Mouse (Mus musculus): ENCODE results near the gene Mrpl24. TPM values are rescaled to one million over a fixed set of nuclear protein-coding genes. Genes with fewer than 3 reads are reported as not detected.
"Not testable (repeated sequence)": the region's sequence is repeated elsewhere in the genome, so short reads cannot be mapped to it uniquely, and the experiment has no call there.

Gene Mrpl24
- polyA plus RNA-seq, 1 experiment from 2014 or later = 61.6 TPM

DNA sequence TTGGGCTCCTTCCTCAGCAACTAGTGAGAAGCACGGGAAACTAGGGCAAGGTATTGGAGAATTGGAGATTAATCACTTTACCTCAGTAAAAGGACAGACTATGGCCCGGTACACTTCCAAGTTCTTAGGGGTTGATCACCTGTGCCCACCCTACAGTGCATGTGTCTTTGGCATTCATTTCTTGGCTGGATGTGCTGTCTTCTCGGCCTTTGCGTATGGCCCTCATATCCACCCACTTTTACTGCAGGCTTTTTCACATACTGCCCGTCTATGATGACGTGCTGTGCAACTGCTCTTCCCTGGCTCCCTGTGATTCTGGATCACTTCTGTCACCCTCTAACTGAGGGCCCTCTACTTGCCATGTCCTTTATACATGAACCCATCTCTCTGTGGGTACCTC lies 32.9 kb upstream of the Mrpl24 start:
- 83% methylated on average over 6 of the region's 6 CpGs for WGBS
- ATAC-seq (no peak), DNase-seq (ENCODE audit: low spot score) (peak; percentile 20)
- Histone ChIP-seq H3K27ac (ENCODE audit: low read length) (no peak overlapping the region), H3K9ac (replicated peaks; ENCODE audit: low read depth) (no peak overlapping the region), H3K4me3 (ENCODE audit: low read depth, low read length) (no peak overlapping the region), H3K4me2 (replicated peaks; ENCODE audit: low read depth, low read length) (no peak overlapping the region), H3K4me1 (ENCODE audit: insufficient read depth, low read depth, low read length) (peaks cover 15% of the 10 kb centered on the region), H3K36me3 (ENCODE audit: insufficient read depth, low read length) (no peaks in the 10 kb centered on the region), H3K9me3 (ENCODE audit: low read length) (no peaks in the 10 kb centered on the region), H3K27me3 (replicated peaks; ENCODE audit: insufficient read depth, low read length) (no peaks in the 10 kb centered on the region)
- TF ChIP-seq CTCF (IDR thresholded peaks at IDR 0.05) = no peak
- no peak for TF ChIP-seq EP300 (IDR thresholded peaks at IDR 0.05)

DNA sequence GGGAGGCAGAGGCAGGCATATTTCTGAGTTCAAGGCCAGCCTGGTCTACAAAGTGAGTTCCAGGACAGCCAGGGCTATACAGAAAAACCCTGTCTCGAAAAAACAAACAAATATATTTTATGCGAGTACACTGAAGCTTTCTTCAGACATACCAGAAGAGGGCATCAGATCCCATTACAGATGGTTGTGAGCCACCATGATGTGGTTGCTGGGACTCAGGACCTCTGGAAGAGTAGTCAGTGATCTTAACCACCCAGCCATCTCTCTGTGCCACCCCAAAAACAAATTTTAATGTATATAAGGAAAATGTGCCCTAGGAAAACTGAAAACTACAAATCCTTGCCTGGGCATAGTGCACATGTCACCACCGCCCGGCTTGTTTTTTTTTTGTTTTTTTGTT lies 31.9 kb upstream of the Mrpl24 start:
- H3K4me3 ChIP-seq (ENCODE audit: low read depth, low read length); DNase-seq (ENCODE audit: low spot score); H3K27me3 ChIP-seq (replicated peaks; ENCODE audit: insufficient read depth, low read length); H3K27ac ChIP-seq (ENCODE audit: low read length); H3K4me2 ChIP-seq (replicated peaks; ENCODE audit: low read depth, low read length); H3K9me3 ChIP-seq (ENCODE audit: low read length); H3K9ac ChIP-seq (replicated peaks; ENCODE audit: low read depth); ATAC-seq; H3K36me3 ChIP-seq (ENCODE audit: insufficient read depth, low read length): not testable (repeated sequence)
- TF ChIP-seq CTCF (IDR thresholded peaks at IDR 0.05) = peak; percentile 41
- H3K4me1 ChIP-seq (ENCODE audit: insufficient read depth, low read depth, low read length) = peaks cover 15% of the 10 kb centered on the region
- 77% methylated on average over 4 of the region's 4 CpGs for WGBS

DNA sequence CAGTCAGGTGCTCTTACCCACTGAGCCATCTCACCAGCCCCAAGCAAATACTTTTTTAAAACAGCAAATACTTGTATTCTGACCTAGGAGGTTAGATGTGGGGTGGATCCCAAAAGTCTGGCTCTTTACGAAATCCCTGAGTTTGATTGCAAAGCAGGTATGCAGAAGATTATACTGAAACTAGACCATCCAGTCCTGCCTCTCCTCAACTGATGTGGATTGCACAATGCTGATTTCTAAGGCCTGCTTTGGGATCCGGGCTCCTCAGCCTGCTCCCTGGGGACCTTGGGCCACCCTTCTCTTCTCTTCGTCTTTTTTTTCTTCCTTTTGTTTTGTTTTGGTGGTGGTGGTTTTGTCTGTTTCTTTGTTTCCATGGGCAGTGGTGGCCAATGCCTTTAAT lies 27.8 kb upstream of the Mrpl24 start:
- Histone ChIP-seq H3K9me3 (ENCODE audit: low read length) (no peaks in the 10 kb centered on the region), H3K4me3 (ENCODE audit: low read depth, low read length) (no peak overlapping the region), H3K4me2 (replicated peaks; ENCODE audit: low read depth, low read length) (no peak overlapping the region), H3K27ac (ENCODE audit: low read length) (no peak overlapping the region), H3K27me3 (replicated peaks; ENCODE audit: insufficient read depth, low read length) (no peaks in the 10 kb centered on the region), H3K36me3 (ENCODE audit: insufficient read depth, low read length) (no peaks in the 10 kb centered on the region), H3K4me1 (ENCODE audit: insufficient read depth, low read depth, low read length) (no peaks in the 10 kb centered on the region), H3K9ac (replicated peaks; ENCODE audit: low read depth) (no peak overlapping the region)
- TF ChIP-seq CTCF (IDR thresholded peaks at IDR 0.05) = no peak
- no peak for TF ChIP-seq EP300 (IDR thresholded peaks at IDR 0.05)
- DNase-seq (ENCODE audit: low spot score) (no peak), ATAC-seq (no peak)
- 46% methylated on average over 3 of the region's 3 CpGs for WGBS

DNA sequence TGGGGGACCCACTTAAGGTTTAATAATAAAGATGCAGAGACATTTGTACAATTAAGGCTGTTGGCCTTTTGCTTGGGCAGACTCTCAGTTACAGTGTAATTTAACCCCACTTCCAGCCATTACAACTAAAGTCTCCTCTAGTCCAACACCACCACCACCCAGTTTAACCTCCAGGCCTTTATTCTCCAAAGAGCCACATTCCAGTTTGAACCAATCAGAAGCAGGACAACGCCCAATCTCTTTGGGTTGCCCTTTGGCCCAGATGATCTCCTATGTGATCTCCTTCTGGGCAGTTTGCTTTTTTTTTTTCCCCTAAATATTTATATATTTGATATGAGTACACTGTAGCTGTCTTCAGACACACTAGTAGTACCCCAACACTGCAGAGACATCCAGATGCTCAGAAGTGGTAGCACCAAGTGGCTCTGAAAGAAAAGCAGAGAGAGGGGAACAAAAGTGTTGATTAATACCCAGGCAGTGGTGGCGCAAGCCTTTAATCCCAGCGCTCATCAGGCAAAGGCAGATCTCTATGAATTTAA lies 25.9 kb upstream of the Mrpl24 start:
- no peaks in the 10 kb centered on the region for H3K9me3 ChIP-seq (ENCODE audit: low read length)
- no peak for TF ChIP-seq CTCF (IDR thresholded peaks at IDR 0.05)
- TF ChIP-seq EP300 (IDR thresholded peaks at IDR 0.05) = no peak
- H3K36me3 ChIP-seq (ENCODE audit: insufficient read depth, low read length) = no peaks in the 10 kb centered on the region
- DNase-seq (ENCODE audit: low spot score) (no peak), ATAC-seq (no peak)
- no peak overlapping the region for H3K27ac ChIP-seq (ENCODE audit: low read length)
- no peak overlapping the region for H3K9ac ChIP-seq (replicated peaks; ENCODE audit: low read depth)
- no peak overlapping the region for H3K4me2 ChIP-seq (replicated peaks; ENCODE audit: low read depth, low read length)
- WGBS = 72% methylated on average over 3 of the region's 3 CpGs
- no peaks in the 10 kb centered on the region for H3K4me1 ChIP-seq (ENCODE audit: insufficient read depth, low read depth, low read length)
- no peaks in the 10 kb centered on the region for H3K27me3 ChIP-seq (replicated peaks; ENCODE audit: insufficient read depth, low read length)
- H3K4me3 ChIP-seq (ENCODE audit: low read depth, low read length) = no peak overlapping the region

DNA sequence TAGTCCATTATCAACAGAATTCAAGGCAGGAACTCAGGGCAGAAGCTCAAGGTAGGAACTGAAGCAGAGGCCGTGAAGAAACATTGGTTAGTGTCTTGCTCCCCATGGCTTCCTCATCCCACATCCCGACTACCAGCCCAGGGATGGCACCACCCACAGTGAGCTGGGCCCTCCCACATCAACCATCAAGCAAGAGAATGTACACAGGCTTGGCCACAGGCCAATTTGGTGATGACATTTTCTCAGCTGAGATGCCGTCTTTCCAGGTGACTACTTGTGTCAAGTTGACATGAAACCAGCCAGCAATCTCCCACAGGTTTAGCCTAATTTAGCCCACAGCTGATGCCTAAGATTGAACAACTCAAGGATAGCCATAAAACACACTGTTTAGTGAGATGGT lies 20.0 kb upstream of the Mrpl24 start:
- no peak overlapping the region for H3K4me2 ChIP-seq (replicated peaks; ENCODE audit: low read depth, low read length)
- DNase-seq (ENCODE audit: low spot score) (no peak), ATAC-seq (no peak)
- no peak overlapping the region for H3K27ac ChIP-seq (ENCODE audit: low read length)
- no peaks in the 10 kb centered on the region for H3K36me3 ChIP-seq (ENCODE audit: insufficient read depth, low read length)
- H3K4me1 ChIP-seq (ENCODE audit: insufficient read depth, low read depth, low read length) = no peaks in the 10 kb centered on the region
- H3K4me3 ChIP-seq (ENCODE audit: low read depth, low read length) = no peak overlapping the region
- TF ChIP-seq EP300 (IDR thresholded peaks at IDR 0.05) (no peak), CTCF (IDR thresholded peaks at IDR 0.05) (no peak)
- H3K9me3 ChIP-seq (ENCODE audit: low read length) = no peaks in the 10 kb centered on the region
- WGBS = 61% methylated on average over 3 of the region's 3 CpGs
- no peak overlapping the region for H3K9ac ChIP-seq (replicated peaks; ENCODE audit: low read depth)
- no peaks in the 10 kb centered on the region for H3K27me3 ChIP-seq (replicated peaks; ENCODE audit: insufficient read depth, low read length)

DNA sequence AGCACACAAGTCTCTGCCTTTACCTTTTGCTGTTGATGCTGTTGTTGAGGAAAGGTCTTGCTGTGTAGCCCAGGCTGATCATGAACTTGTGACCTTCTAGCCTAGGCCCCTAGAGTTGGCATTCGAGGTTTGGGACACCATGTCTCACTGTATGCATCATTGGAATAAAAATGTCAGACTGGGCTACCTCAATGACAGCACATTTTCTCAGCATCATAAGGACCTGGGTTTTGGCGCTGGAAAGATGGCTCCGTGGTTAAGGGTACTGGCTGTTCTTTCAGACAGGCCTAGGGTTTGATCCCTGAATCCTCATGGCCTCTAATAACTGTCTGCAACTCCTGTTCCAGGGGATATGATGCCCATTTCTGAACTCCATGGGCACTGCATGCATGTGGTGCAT lies 19.5 kb upstream of the Mrpl24 start:
- 69% methylated on average over 3 of the region's 3 CpGs for WGBS
- Histone ChIP-seq H3K4me3 (ENCODE audit: low read depth, low read length) (no peak overlapping the region), H3K9me3 (ENCODE audit: low read length) (no peaks in the 10 kb centered on the region), H3K27me3 (replicated peaks; ENCODE audit: insufficient read depth, low read length) (no peaks in the 10 kb centered on the region), H3K4me2 (replicated peaks; ENCODE audit: low read depth, low read length) (no peak overlapping the region), H3K27ac (ENCODE audit: low read length) (no peak overlapping the region), H3K36me3 (ENCODE audit: insufficient read depth, low read length) (no peaks in the 10 kb centered on the region), H3K9ac (replicated peaks; ENCODE audit: low read depth) (no peak overlapping the region), H3K4me1 (ENCODE audit: insufficient read depth, low read depth, low read length) (no peaks in the 10 kb centered on the region)
- TF ChIP-seq EP300 (IDR thresholded peaks at IDR 0.05) (no peak), CTCF (IDR thresholded peaks at IDR 0.05) (no peak)
- ATAC-seq = no peak
- no peak for DNase-seq (ENCODE audit: low spot score)

DNA sequence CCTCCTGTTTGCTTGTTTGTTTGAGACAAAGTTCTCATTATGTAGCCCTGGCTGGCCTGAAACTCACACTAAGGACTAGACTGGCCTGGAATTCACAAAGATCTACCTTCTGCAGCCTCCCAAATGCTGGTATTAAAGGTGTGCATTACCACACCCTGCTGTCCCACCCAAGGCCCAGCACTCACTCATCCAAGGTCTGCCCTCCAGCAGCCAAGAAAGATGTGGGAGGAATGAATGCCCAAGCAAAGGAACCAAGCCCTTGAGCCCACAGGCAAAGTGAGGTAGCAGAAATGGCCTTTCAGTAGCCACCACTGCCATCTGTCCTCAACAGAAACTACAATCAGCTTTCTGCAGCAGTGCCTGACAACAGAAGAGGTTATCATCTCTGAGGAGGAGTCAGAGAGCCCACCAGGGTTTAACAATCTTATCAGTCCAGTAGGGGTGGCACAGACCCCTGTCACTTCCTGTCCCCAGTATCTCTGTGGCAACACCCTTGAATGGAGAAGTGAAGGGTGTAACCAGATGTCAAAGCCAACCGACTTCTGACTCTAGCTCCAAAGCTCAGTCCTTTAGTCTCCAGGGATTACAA lies 18.2 kb upstream of the Mrpl24 start:
- no peak overlapping the region for H3K4me3 ChIP-seq (ENCODE audit: low read depth, low read length)
- H3K27ac ChIP-seq (ENCODE audit: low read length) = no peak overlapping the region
- ATAC-seq (no peak), DNase-seq (ENCODE audit: low spot score) (no peak)
- 25% methylated on average over 1 of the region's 1 CpGs for WGBS
- TF ChIP-seq EP300 (IDR thresholded peaks at IDR 0.05) = no peak
- no peak for TF ChIP-seq CTCF (IDR thresholded peaks at IDR 0.05)
- no peaks in the 10 kb centered on the region for H3K9me3 ChIP-seq (ENCODE audit: low read length)
- H3K4me1 ChIP-seq (ENCODE audit: insufficient read depth, low read depth, low read length) = no peaks in the 10 kb centered on the region
- H3K9ac ChIP-seq (replicated peaks; ENCODE audit: low read depth) = no peak overlapping the region
- no peaks in the 10 kb centered on the region for H3K27me3 ChIP-seq (replicated peaks; ENCODE audit: insufficient read depth, low read length)
- no peak overlapping the region for H3K4me2 ChIP-seq (replicated peaks; ENCODE audit: low read depth, low read length)
- no peaks in the 10 kb centered on the region for H3K36me3 ChIP-seq (ENCODE audit: insufficient read depth, low read length)

DNA sequence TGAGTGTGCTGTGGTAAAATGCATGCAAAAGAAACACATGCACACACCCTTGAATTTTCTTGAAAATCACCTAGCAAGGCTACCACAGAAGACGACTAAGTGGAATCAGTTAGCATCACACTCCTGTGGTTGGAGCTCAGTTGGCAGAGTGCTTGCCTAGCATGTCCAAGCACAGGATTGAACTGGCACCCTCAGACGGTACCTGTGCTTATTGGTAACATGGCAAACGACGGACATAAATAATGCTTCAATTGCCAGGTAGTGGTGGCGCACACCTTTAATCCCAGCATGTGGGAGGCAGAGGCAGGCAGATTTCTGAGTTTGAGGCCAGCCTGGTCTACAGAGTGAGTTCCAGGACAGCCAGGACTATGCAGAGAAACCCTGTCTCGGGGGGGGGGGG lies 17.3 kb upstream of the Mrpl24 start:
- not testable (repeated sequence) for H3K36me3 ChIP-seq (ENCODE audit: insufficient read depth, low read length); H3K4me2 ChIP-seq (replicated peaks; ENCODE audit: low read depth, low read length); H3K4me3 ChIP-seq (ENCODE audit: low read depth, low read length); DNase-seq (ENCODE audit: low spot score); H3K27ac ChIP-seq (ENCODE audit: low read length); ATAC-seq; H3K4me1 ChIP-seq (ENCODE audit: insufficient read depth, low read depth, low read length); H3K27me3 ChIP-seq (replicated peaks; ENCODE audit: insufficient read depth, low read length); H3K9me3 ChIP-seq (ENCODE audit: low read length); H3K9ac ChIP-seq (replicated peaks; ENCODE audit: low read depth)
- WGBS = 90% methylated on average over 5 of the region's 6 CpGs

Measured in lung, postnatal 0 days (tissue).